Mouse (Mus musculus): ENCODE results near the gene Parp3. TPM values are rescaled to one million over a fixed set of nuclear protein-coding genes. Genes with fewer than 3 reads are reported as not detected.

The Parp3 gene
- polyA plus RNA-seq, 1 experiment from 2014 or later: 1.8 TPM

- Histone ChIP-seq H3K9ac (replicated peaks) (peak overlapping the region; percentile 95), H3K4me1 (peaks cover 71% of the 10 kb centered on the region), H3K9me3 (no peaks in the 10 kb centered on the region), H3K4me3 (peak overlapping the region; percentile 74), H3K27me3 (no peaks in the 10 kb centered on the region), H3K36me3 (0 out of 2 replicates have a peak, but pooled peaks cover 4% of the 10 kb centered on the region), H3K4me2 (replicated peaks) (peak overlapping the region; percentile 98), H3K27ac (replicated peaks) (peak overlapping the region; percentile 97)
- no peak for ATAC-seq (ENCODE audit: low FRiP score, low read depth)
- WGBS: under 1% methylated on average over 17 of the region's 20 CpGs
Measured at GRCm38 (mm10) chr9:106454071-106454761, 22.5 kb downstream of the Parp3 start.

DNA sequence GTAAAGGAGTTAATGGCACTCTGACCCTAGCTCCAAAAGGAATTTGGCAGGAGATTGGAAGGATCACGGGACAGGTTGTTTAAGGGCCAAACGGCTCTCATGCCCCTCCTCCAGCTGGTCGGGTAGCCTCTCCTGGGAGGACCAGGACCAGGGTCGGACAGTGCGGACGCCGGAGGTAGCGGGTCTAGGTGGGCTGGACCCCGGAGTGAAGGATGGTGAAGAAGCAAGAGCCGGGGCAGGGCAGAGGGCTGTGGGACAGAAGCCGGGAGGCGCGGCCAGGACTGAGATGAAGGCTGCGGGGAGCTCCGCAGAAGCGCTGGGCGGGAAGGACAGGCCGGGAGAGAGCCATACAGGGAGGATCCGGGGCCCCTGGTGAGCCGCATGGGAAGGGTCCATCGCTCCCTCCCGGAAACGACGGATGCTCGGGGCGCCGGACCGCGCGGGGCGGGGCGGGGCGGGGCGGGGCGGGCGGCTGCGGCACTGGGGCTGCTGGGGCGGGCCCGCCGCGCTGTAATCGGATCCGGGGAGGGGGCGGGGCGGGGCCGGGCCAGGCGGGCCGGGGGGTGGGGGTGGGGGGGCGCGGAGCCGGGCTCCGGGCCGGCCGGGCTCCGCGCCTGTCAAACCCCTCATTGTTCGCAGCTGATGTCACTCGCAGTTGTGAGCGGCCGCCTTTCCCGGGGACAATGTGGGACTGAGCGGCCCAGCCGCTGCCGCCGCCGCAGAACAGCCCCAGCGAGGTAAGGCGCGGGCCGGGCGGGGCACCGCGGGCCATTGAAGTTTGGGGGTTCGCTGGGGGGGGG lies 23.3 kb downstream of the Parp3 start, which contains the start of gene Pcbp4:
Gene Pcbp4, plus strand, starts transcription at position 21 of the 800 bp plus-strand sequence.
- Histone ChIP-seq H3K4me1 (peaks cover 72% of the 10 kb centered on the region), H3K27ac (replicated peaks) (peak within 1 kb of the TSS; percentile 97), H3K9ac (replicated peaks) (peak within 1 kb of the TSS; percentile 95), H3K9me3 (no peaks in the 10 kb centered on the region), H3K4me2 (replicated peaks) (peak within 1 kb of the TSS; percentile 98), H3K36me3 (0 out of 2 replicates have a peak, but pooled peaks cover 4% of the 10 kb centered on the region), H3K27me3 (no peaks in the 10 kb centered on the region), H3K4me3 (peak within 1 kb of the TSS; percentile 74)
- WGBS: 0% methylated on average over 26 of the region's 74 CpGs
- ATAC-seq (ENCODE audit: low FRiP score, low read depth): peak; percentile 76

GRCm38 (mm10) chr9:106452821-106453220 lies 23.9 kb downstream of the Parp3 start:
- H3K36me3 ChIP-seq: 0 out of 2 replicates have a peak, but pooled peaks cover 4% of the 10 kb centered on the region
- H3K4me3 ChIP-seq: peak overlapping the region; percentile 74
- H3K4me1 ChIP-seq: peaks cover 72% of the 10 kb centered on the region
- H3K9me3 ChIP-seq: no peaks in the 10 kb centered on the region
- 2% methylated on average over 6 of the region's 7 CpGs for WGBS
- H3K9ac ChIP-seq (replicated peaks): peak overlapping the region; percentile 95
- ATAC-seq (ENCODE audit: low FRiP score, low read depth): 0 out of 2 replicates have a peak, but pooled peaks have one; percentile 0
- peak overlapping the region; percentile 97 for H3K27ac ChIP-seq (replicated peaks)
- no peaks in the 10 kb centered on the region for H3K27me3 ChIP-seq
- peak overlapping the region; percentile 98 for H3K4me2 ChIP-seq (replicated peaks)

GRCm38 (mm10) chr9:106452351-106452750 lies 24.4 kb downstream of the Parp3 start:
- peak overlapping the region; percentile 74 for H3K4me3 ChIP-seq
- WGBS: 20% methylated on average over 6 of the region's 6 CpGs
- H3K9ac ChIP-seq (replicated peaks): peak overlapping the region; percentile 95; the same call in 1 of the 2 replicates
- no peak for ATAC-seq (ENCODE audit: low FRiP score, low read depth)
- H3K36me3 ChIP-seq: 0 out of 2 replicates have a peak, but pooled peaks cover 4% of the 10 kb centered on the region
- no peaks in the 10 kb centered on the region for H3K27me3 ChIP-seq
- peak overlapping the region; percentile 98 for H3K4me2 ChIP-seq (replicated peaks)
- H3K27ac ChIP-seq (replicated peaks): peak overlapping the region; percentile 97
- H3K9me3 ChIP-seq: no peaks in the 10 kb centered on the region
- peaks cover 72% of the 10 kb centered on the region for H3K4me1 ChIP-seq

- 58% methylated on average over 2 of the region's 2 CpGs for WGBS
- H3K4me2 ChIP-seq (replicated peaks): 0 out of 2 replicates have a peak overlapping the region, but pooled peaks have one; percentile 98
Measured at GRCm38 (mm10) chr9:106451899-106452298, 24.9 kb downstream of the Parp3 start.

DNA sequence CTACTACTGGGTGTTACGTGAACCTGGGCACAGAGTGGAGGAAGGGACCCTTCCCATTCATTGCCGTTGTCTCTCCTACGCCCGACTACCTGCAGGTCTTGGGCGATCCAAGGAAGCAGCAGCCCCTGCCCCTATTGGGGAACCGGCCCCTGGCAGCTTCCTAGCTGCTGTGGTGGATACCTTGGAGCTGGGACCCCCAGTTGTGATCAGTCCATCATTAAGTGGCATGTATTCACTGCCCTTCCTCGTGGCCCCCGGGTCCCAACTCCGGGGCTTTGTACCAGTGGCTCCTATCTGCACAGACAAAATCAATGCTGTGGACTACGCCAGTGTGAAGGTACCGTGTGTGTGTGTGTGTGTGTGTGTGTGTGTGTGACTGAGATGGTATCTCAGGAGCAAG lies 25.5 kb downstream of the Parp3 start:
- H3K36me3 ChIP-seq: 0 out of 2 replicates have a peak, but pooled peaks cover 1% of the 10 kb centered on the region
- no peak overlapping the region for H3K4me2 ChIP-seq (replicated peaks)
- no peak overlapping the region for H3K27ac ChIP-seq (replicated peaks)
- H3K4me1 ChIP-seq: peaks cover 69% of the 10 kb centered on the region
- no peaks in the 10 kb centered on the region for H3K27me3 ChIP-seq
- 80% methylated on average over 11 of the region's 11 CpGs for WGBS
- H3K4me3 ChIP-seq: no peak overlapping the region
- H3K9ac ChIP-seq (replicated peaks): no peak overlapping the region
- ATAC-seq (ENCODE audit: low FRiP score, low read depth): no peak
- no peaks in the 10 kb centered on the region for H3K9me3 ChIP-seq

More at GRCm38 (mm10) chr9:106451899-106452298, 24.9 kb downstream of the Parp3 start:
- ATAC-seq (ENCODE audit: low FRiP score, low read depth): no peak
- Histone ChIP-seq H3K27me3 (no peaks in the 10 kb centered on the region), H3K36me3 (0 out of 2 replicates have a peak, but pooled peaks cover 4% of the 10 kb centered on the region), H3K9ac (replicated peaks) (no peak overlapping the region), H3K4me1 (peaks cover 72% of the 10 kb centered on the region), H3K27ac (replicated peaks) (no peak overlapping the region), H3K9me3 (no peaks in the 10 kb centered on the region), H3K4me3 (no peak overlapping the region)

- Histone ChIP-seq H3K4me1 (peaks cover 66% of the 10 kb centered on the region), H3K27ac (replicated peaks) (no peak overlapping the region), H3K9ac (replicated peaks) (no peak overlapping the region), H3K4me3 (no peak overlapping the region), H3K36me3 (no peaks in the 10 kb centered on the region), H3K9me3 (no peaks in the 10 kb centered on the region), H3K27me3 (no peaks in the 10 kb centered on the region), H3K4me2 (replicated peaks) (no peak overlapping the region)
- no peak for ATAC-seq (ENCODE audit: low FRiP score, low read depth)
- WGBS: 25% methylated on average over 9 of the region's 9 CpGs
Measured at GRCm38 (mm10) chr9:106450661-106451060, 26.1 kb downstream of the Parp3 start.

DNA sequence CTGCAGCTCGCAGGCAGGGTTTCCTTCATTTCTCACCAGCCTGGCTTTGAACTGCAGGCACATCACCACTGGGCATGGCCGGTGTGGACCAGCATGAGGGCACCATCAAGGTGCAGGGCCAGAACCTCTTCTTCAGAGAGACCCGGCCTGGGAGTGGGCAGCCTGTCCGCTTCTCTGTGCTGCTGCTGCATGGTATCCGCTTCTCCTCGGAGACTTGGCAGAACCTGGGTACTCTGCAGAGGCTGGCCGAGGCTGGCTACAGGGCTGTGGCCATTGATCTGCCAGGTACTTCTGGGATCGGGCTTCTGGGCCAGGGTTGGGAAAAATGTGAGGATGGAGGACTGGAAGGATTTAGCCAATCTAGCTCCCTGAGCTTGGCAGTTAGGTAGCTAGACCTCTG lies 26.8 kb downstream of the Parp3 start:
- ATAC-seq (ENCODE audit: low FRiP score, low read depth): no peak
- H3K4me1 ChIP-seq: peaks cover 61% of the 10 kb centered on the region
- H3K9ac ChIP-seq (replicated peaks): no peak overlapping the region
- no peak overlapping the region for H3K4me2 ChIP-seq (replicated peaks)
- WGBS: 92% methylated on average over 8 of the region's 8 CpGs
- no peaks in the 10 kb centered on the region for H3K36me3 ChIP-seq
- H3K4me3 ChIP-seq: no peak overlapping the region
- H3K27me3 ChIP-seq: no peaks in the 10 kb centered on the region
- H3K9me3 ChIP-seq: no peaks in the 10 kb centered on the region
- H3K27ac ChIP-seq (replicated peaks): no peak overlapping the region

- H3K27ac ChIP-seq (replicated peaks): peak overlapping the region; percentile 43; the same call in 1 of the 2 replicates
- H3K4me2 ChIP-seq (replicated peaks): peak overlapping the region; percentile 58
- H3K27me3 ChIP-seq: no peaks in the 10 kb centered on the region
- H3K9ac ChIP-seq (replicated peaks): peak overlapping the region; percentile 56
- ATAC-seq (ENCODE audit: low FRiP score, low read depth): peak; percentile 48; the same call in 1 of the 2 replicates
- no peaks in the 10 kb centered on the region for H3K36me3 ChIP-seq
- WGBS: 1% methylated on average over 23 of the region's 23 CpGs
- H3K9me3 ChIP-seq: no peaks in the 10 kb centered on the region
- H3K4me3 ChIP-seq: peak overlapping the region; percentile 39
- peaks cover 58% of the 10 kb centered on the region for H3K4me1 ChIP-seq
Measured at GRCm38 (mm10) chr9:106448498-106449031, 28.2 kb downstream of the Parp3 start.

DNA sequence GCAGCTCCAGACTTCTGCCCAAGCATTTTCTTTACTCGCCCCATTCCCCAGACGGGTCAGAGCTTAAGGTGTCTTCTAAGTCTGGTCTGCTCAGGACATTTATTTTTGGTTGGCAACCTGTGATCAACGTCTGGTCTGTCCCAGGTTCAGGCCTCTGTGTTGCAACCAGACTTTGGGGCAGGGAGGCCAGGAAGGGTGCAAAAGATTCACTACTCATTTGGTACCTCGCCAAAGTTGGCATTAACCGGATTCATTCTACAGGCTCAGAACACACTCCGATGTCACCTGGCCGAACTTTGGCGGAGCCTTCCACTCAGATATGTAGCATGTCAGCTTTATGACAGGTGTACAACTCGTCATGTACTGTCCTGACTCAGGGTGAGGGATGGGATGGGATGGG lies 28.8 kb downstream of the Parp3 start:
- H3K9ac ChIP-seq (replicated peaks): peak overlapping the region; percentile 72; the same call in 1 of the 2 replicates
- H3K27ac ChIP-seq (replicated peaks): peak overlapping the region; percentile 71

DNA sequence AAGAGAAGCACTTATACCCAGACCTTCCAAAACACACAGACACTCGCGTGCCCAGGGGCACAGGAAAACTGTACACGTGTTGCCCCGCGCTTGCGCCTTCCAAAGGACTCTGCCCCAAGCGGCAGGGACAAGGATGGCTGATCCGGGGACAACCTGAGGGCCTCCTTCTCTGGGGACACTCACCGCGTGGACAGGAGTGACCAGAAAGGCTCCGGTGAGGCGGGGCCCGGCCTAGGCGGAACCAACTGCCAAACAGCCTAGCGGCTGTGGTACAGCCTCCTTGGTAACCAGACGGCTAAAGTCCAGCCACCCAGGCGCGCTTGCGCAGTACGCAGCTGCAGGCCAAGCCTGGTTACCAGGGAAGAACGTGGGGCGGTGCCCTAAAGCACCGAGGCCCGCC lies 29.4 kb downstream of the Parp3 start, which contains the start of the genes Abhd14b and Abhd14a:
Gene Abhd14b, plus strand, starts transcription at position 112 of the 400 bp plus-strand sequence.
Gene Abhd14a, minus strand, starts transcription at position 331 of the 400 bp plus-strand sequence.
- H3K4me2 ChIP-seq (replicated peaks): peak within 1 kb of the TSS; percentile 58
- H3K4me1 ChIP-seq: peaks cover 48% of the 10 kb centered on the region

More for the DNA sequence above, 28.8 kb downstream of the Parp3 start:
- Histone ChIP-seq H3K36me3 (no peaks in the 10 kb centered on the region), H3K4me3 (peak overlapping the region; percentile 51; the same call in 1 of the 2 replicates), H3K4me2 (replicated peaks) (peak overlapping the region; percentile 58), H3K27me3 (no peaks in the 10 kb centered on the region), H3K9me3 (no peaks in the 10 kb centered on the region), H3K4me1 (peaks cover 54% of the 10 kb centered on the region)
- ATAC-seq (ENCODE audit: low FRiP score, low read depth): peak; percentile 16
- 37% methylated on average over 9 of the region's 9 CpGs for WGBS

More for the DNA sequence above, 29.4 kb downstream of the Parp3 start, which contains the start of the genes Abhd14b and Abhd14a:
- Histone ChIP-seq H3K27ac (replicated peaks) (peak within 1 kb of the TSS; percentile 71), H3K36me3 (no peaks in the 10 kb centered on the region), H3K9ac (replicated peaks) (peak within 1 kb of the TSS; percentile 72), H3K9me3 (no peaks in the 10 kb centered on the region), H3K27me3 (no peaks in the 10 kb centered on the region), H3K4me3 (peak within 1 kb of the TSS; percentile 51)
- peak; percentile 85 for ATAC-seq (ENCODE audit: low FRiP score, low read depth)
- WGBS: 1% methylated on average over 24 of the region's 24 CpGs
